Mouse (Mus musculus): ENCODE measurements around the gene Cnih2.
"Not testable (repeated sequence)": the region's sequence is repeated elsewhere in the genome, so short reads cannot be mapped to it uniquely, and the experiment has no call there.

The Cnih2 gene

GRCm38 (mm10) chr19:5093481-5094242 is 4.7 kb downstream of the Cnih2 start:
- DNase-seq (ENCODE audit: low read depth): no peak

DNA sequence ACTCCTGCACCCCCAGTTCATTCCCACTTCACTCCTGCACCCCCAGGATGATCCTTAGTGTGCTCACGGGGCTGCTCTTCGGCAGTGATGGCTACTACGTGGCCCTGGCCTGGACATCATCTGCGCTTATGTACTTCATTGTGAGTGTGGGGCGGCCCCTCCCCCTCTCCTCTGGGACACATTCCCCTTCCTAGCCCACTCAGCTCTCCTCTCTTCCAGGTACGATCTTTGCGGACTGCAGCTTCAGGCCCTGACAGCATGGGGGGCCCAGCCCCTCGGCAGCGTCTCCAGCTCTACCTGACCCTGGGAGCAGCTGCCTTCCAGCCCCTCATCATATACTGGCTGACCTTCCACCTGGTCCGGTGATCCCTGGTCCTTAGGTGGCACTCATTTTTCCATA is 6.2 kb downstream of the Cnih2 start:
- DNase-seq (ENCODE audit: low read depth): no peak

- no peak for DNase-seq (ENCODE audit: low read depth)
Measured at GRCm38 (mm10) chr19:5089324-5089723, 9.0 kb downstream of the Cnih2 start.

- peak; percentile 98 for DNase-seq (ENCODE audit: low read depth)
Measured at GRCm38 (mm10) chr19:5087884-5088728, 10.2 kb downstream of the Cnih2 start, which contains the start of gene Yif1a. Yif1a (plus strand) TSS chr19:5088538.

- not testable (repeated sequence) for DNase-seq (ENCODE audit: low read depth)
Measured at GRCm38 (mm10) chr19:5086533-5086932, 11.8 kb downstream of the Cnih2 start.

GRCm38 (mm10) chr19:5085145-5085863 is 13.0 kb downstream of the Cnih2 start, which contains the start of gene Tmem151a:
Tmem151a (minus strand) TSS chr19:5085531.
- no peak for DNase-seq (ENCODE audit: low read depth)

GRCm38 (mm10) chr19:5084834-5085144 is 13.5 kb downstream of the Cnih2 start:
- no peak for DNase-seq (ENCODE audit: low read depth)

DNA sequence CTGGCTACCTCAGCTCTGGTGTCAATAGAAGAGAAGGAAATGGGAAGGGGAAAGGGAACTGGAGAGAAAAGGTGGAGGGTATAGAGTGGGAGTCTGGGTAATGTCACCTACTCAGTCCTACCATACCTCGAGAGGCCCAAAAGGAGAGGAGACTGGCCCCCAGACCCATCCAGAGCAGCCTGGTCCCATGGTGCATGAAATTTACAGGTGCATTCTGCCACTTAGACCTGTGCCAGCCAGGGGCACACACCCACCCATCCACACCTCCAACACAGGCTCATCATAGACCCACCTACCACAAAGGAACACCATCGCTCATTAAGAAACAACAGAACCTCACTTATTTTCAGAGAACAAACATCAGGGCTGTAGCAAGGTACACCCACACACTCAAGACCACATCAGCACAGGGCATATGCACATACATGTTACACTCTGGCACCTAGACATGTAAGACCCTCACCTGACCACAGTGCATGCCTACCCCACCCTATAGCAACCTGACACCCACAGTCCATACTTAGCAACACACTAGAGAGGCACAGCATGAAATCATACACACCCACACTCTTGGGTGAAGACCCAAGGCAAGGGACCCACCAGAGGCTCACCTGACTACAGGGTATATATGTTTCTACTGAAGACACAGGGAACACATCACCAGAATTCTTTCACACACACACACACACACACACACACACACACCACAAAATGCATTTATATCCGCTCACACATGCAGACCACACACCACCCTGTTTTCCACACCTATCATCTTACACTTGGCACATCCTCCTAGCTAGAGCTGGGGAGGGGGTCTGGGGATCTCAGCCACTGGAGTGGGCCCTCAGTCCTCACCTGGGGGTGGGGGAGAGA is 14.1 kb downstream of the Cnih2 start:
- no peak for DNase-seq (ENCODE audit: low read depth)

DNA sequence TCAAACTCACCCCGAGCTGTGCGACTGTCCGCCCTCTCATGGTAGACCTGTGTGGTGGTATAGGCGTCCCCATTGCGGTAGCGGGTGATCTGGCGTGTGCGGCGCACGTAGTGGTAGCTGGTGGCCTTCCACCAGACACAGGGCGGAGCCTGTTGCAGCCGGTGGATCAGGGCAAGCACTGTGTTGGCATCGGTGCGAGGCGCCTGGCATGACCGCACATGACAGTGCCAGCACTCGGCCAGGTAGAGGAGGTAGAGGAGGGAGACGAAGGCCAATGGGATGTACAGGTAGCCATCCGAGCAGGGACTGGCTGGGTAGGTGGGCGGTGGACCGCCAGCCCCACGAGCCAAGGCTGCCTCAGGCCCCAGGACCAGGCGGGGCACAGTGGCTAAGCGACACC is 15.7 kb downstream of the Cnih2 start:
- no peak for DNase-seq (ENCODE audit: low read depth)

GRCm38 (mm10) chr19:5082005-5082404 is 16.3 kb downstream of the Cnih2 start:
- no peak for DNase-seq (ENCODE audit: low read depth)

DNA sequence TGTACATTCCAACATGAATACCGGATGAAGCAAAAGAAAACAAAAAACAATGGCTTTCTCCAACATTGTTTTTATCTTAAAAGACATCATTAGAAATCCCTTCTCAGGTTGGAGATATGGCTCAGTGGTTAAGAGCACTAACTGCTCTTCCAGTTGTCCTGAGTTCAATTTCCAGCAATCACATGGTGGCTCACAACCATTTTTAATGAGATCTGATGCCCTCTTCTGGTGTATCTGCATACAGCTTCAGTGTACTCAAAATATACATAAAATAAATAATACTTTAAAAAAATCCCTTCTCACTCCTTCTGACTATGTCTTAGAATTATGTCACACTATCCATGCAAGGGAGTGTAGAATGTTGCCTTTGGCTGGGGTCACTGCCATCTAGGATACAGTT is 19.0 kb downstream of the Cnih2 start:
- no peak for DNase-seq (ENCODE audit: low read depth)

DNA sequence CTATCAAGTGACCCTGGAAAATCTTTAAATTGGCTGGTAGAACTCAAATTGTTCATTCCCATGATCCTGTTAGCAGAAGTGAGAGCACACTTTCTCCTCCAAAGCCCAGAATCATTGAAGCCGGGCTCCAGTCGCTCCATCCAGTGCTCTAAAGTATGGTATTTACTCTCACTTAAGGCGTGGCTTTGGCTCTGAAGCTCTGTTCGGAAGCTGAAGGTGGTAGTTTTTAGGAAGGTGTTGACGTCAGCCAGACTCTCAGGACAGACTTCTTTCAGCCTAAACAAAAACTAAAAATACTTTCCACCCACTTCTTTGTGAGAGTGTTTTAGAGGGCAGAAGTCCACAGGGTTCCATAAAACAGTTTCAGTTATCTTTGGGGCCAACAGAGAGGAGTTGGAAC is 24.8 kb downstream of the Cnih2 start:
- no peak for DNase-seq (ENCODE audit: low read depth)

GRCm38 (mm10) chr19:5073028-5073427 is 25.3 kb downstream of the Cnih2 start:
- DNase-seq (ENCODE audit: low read depth): no peak

DNA sequence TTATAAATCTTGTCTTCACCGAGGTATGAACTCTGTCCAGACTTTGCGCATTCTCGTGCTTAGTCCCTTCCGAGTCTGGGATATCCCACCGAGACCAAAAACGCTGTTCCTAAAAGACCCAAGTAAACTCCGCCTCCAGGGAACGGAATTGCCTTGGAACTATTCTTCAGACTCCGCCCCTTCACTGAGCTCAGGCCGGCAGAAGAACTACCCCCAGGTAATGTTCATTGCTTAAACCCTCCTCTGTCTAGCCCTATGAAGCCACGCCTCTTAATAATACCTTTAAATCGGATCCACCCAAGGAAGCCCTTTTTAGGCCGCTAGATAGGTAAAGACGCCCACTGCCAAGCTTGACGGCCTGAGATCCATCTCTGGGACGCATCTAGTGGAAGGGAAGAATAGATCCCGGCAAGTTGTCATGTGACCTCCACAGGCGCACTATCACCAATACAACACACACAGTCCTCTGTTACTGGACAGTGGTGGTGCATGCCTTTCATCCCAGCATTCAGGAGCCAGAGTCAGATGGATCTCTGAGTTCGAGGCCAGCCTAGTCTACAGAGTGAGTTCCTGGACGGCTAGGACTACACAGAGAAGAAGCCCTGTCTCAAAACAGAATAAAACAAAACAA is 25.8 kb downstream of the Cnih2 start:
- DNase-seq (ENCODE audit: low read depth): no peak

- DNase-seq (ENCODE audit: low read depth): peak; percentile 94
Measured at GRCm38 (mm10) chr19:5071545-5072369, 26.6 kb downstream of the Cnih2 start.

GRCm38 (mm10) chr19:5071077-5071476 is 27.2 kb downstream of the Cnih2 start:
- no peak for DNase-seq (ENCODE audit: low read depth)

DNA sequence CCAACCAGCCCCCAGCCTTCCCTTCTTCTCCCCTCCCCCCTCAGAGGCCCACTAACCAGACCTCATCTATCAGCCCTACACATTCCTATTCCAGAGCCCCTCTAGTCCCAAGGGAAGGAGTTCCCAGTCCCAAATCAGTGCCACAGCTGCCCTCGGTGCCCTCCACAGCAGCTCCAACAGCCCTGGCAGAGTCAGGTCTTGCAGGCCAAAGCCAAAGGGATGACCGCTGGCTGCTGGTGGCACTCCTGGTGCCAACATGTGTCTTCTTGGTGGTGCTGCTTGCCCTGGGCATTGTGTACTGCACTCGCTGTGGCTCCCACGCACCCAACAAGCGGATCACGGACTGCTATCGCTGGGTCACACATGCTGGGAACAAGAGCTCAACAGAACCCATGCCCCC is 28.3 kb downstream of the Cnih2 start:
- DNase-seq (ENCODE audit: low read depth): no peak

DNA sequence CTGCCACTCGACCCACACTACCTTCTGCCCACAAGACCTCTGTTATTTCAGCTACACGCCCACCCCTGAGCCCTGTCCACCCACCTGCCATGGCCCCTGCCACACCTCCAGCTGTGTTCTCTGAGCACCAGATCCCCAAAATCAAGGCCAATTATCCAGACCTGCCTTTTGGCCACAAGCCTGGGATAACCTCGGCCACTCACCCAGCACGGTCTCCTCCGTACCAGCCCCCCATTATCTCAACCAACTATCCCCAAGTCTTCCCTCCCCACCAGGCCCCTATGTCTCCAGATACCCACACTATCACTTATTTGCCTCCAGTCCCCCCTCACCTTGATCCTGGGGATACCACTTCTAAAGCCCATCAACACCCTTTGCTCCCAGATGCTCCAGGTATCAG is 28.8 kb downstream of the Cnih2 start:
- DNase-seq (ENCODE audit: low read depth): no peak

- no peak for DNase-seq (ENCODE audit: low read depth)
Measured at GRCm38 (mm10) chr19:5068570-5069234, 29.6 kb downstream of the Cnih2 start.

All from c-Kit-positive CD71-positive TER-119-negative erythroid progenitor cells, embryonic 14.5 days (primary cell).